Mouse (Mus musculus) frontal cortex, postnatal 10 days (tissue): ENCODE data around the gene Mllt6.
"Not testable (repeated sequence)": the region's sequence is repeated elsewhere in the genome, so short reads cannot be mapped to it uniquely, and the experiment has no call there.

Source experiments
- DNase-seq, 2 experiments: peaks; one replicate each; pipeline ENCODE4 v3.0.0; 2022; ENCODE audit warnings: low spot score in 2 of 2, mixed read lengths in 1 of 2

Gene Mllt6

DNA sequence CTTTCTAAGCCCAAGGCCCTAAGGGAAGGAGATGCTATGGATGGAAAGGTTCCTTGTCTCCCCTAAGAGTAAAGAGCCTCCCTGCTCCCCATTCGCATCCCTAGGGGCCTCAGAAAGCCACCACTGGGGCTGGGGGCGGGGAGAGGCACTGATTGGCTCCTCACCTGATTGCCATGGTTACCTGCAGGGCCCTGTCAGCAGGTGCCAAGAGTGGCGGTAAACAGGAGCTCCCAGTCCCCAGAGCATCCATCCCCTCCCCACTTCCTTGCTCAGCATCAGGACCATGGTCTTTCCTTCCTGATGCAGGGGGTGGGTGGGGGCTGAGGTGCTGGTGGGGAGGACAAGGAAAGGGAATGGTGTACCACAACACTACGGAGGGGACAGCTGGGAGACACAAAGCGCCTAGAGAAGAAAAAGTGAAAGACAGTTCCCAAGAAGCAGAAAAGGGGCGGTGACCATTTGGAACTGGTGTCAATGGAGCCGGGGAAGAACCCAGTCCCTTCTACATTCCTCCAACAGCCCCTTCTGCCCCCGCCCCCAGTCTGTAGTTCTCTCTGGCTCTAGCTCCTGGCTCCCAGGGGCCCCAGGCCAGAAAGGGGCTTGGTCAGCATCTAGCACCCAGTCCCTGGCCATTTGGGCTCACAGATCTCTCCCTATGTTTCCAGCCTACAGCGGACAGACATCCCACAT lies 32.6 kb downstream of the Mllt6 start:
- DNase-seq, result peak in 1 of 2 experiments; percentile 63

DNA sequence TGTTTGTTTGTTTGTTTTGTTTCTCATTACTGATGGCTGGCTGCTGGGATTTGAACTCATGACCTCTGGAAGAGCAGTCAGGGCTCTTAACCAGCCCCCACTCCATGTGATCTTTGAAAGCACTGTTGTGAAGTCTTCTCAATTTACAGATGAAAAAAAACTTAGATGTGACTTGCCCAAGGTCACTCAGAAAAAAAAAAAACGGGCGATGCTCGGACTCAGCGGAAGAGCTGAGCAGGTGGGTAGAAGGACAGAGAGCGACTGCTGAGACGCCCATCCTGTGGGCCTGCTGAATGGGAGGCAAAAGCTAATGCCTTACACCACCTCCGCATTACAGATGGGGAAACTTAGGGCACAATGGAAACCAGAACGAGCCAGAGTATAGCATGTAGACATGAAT lies 33.5 kb downstream of the Mllt6 start:
- DNase-seq, result no peak

DNA sequence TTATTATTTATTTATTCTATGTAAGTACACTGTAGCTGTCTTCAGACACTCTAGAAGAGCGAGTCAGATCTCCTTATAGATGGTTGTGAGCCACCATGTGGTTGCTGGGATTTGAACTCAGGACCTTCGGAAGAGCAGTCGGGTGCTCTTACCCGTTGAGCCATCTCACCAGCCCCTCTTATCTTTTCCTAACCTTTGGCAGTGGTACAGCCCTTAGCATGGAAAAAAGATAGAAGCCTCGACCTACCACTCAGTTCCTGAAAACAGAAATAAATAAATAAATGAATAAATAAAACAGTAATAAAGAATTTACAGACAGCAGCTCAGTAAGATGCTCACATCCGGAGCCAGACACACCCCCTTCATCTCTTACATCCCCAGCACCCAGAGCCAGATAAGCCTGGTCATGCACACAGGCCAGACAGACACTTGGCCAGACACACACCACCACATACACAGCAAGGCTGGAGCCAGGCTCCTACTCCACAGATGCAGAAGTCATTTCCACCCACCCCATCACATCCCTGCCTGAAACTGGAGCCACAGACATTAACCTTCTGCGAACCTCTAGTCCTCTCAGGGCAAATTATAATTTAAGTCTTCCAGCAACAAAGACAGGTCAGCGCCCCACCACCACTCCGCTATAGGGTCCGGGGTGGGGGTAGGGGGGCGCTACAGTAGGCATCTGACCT lies 34.1 kb downstream of the Mllt6 start:
- peak in 1 of 2 experiments; percentile 23 for DNase-seq

DNA sequence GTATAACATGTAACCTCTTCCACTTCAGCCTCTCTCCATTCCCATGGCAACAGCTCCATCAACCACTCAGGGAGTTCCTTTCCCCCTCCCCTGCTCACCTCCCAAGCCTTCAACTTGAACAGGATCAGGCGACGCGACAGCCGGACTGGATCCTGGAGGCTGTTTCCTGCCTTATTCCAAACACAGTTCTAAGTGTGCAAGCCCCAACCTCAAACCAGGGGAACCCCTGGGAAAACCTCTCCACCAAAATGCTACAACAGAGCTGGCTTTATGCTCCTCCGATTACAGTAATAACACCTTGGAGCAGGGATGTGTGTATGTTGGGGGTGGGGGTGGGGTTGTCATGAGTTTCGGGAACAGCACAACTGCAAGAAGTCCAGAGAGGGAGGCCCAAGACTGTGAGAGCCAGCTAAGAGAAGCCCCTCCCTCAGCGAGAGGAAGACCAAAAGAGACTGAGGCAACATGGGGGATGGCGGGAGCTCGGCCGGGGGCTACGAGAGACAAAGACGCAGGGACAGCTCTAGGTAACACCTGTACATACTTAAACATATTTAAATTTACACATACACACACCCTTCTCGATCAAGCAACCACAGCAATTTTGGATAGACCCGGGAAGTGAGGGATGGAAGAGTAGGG lies 34.8 kb downstream of the Mllt6 start:
- no peak for DNase-seq

DNA sequence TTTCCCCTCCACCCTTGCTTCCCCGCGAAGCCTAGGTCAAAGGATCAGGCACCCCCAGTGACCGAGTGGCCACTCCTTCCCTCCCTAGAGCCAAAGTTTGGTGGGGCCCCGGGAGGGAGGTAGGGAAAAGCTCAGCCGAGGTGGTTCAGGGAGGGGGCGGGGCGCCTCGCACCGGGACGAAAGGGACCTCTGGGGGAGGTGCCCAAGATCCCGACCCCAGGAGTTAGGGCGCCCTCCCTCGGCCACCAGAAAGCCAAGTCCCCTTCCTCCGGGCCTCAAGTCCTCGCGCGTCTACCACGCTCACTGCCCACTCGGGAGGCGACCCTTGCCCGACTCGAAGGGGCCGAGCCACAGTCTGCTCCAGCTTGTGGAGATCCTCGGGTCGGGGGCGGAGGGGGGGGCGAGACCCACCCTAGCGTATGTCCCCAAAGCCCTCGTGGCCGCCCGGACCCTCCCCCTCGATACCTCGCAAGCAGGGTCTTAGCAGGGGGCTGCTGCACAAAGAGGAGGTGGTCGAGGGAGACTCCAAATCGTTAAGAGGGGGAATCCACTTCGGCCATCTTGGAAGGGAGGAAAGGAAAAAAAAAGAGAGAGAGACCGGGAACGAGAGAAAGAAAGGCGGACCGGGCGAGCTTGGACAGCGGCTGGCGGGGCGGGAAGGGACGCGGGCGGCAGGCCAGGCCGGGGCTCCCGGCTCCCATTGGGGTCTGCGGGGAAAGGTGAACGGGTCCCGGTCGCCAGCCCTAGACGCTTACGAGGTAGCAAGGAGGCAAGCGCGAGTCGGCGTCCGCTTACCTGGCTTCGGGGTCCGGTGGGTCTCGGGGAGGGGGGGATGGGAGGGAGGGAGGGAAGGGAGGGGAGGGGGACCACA lies 35.8 kb downstream of the Mllt6 start:
- DNase-seq, result peak; percentile 64 to 68

DNA sequence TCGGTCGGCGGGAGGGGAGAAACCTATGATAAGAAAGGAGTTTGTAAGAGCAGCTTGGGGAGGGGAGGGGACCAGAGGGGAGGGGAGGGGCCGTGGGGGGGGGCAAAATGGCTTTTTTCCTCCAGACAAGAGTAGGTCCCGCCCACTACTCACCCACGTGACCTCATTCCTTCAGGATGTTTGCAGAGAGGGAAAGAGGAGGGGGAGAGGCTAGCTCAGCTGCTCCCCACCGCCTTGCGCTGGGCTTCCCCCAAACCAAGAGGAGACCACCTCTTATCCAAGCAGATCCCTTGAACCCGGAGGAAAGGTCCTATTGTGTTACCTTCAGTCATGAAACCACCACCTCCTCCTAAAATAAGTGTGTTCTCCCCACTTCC lies 36.4 kb downstream of the Mllt6 start:
- DNase-seq, result peak; percentile 88

DNA sequence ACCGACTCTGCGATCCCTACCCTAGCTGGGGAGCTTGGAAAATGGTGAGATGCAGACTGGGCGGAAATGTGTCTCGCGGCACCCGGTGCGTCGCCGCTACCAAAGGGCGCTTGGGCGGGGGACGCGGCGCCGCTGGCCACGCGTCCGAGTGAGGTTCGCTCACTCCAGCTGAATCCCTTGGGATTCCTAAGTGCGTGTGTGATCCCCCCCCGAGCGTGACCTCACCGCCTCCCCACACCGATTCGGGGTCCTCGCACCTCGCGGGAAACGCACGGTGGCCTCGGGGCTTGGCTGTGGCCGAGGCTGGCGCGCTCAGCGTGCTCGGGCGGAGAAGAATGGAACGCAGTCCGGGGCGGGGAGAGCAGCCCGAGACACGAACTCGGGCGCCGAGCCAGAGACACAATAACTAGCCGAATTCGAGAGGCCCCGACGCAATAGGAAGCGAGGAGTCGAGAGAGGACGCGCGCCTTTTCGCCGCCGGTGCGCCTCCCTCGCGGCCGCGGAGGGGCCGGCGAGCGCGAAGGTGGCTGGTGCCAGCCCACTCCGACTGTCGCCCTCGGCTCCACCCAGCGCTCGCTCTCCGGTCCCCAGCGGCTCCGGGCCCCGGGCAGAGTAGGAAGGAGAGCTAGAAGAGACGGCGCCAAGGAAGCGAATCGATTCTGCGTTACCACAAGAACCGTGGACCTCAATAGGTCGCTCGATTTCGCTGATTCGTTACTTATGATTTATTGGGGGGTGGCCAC lies 37.0 kb downstream of the Mllt6 start, which contains the start of gene Pcgf2:
Pcgf2 (minus strand) TSS at position 495 of the 743 bp plus-strand sequence.
- peak in 1 of 2 experiments; percentile 73 for DNase-seq

DNA sequence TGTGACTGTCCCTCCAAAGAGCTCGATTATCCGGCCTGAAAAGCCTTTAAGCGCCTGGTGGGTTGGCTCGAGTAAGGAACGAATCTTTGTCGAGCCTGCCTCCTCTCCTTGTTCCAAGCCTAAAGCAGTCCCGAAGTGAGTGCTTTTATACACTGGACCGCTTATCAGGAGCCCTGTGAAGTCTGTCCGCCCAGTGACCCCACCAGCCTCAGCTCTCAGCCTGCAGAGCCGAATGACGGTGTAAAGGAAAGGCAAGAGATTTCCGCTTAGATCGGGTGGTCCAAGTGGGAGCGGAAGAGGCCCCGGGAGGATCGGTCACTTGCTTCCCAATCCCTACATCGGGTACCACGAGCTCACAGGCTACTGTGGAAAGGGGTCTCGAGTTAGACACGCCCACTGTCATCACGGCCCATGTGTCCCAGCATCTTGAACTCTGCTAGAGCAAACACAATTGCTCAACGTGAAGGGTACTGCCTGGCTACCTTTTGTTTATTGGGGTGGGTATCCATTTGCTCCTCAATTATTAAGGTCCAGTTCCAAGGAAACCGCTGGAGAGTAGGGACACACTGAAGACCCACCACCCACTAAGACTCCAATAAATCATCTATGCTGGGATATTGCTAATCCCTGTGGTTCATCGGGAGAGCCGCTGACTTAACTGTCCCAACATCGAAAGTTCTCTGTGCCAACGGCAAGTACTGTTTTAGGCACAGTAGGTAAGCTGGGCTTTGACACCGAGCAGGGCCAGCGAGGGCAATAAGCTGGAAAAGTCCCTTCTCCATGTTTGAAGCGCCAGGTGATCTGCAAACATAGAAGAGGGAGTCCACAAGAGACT lies 37.7 kb downstream of the Mllt6 start:
- DNase-seq, result no peak

DNA sequence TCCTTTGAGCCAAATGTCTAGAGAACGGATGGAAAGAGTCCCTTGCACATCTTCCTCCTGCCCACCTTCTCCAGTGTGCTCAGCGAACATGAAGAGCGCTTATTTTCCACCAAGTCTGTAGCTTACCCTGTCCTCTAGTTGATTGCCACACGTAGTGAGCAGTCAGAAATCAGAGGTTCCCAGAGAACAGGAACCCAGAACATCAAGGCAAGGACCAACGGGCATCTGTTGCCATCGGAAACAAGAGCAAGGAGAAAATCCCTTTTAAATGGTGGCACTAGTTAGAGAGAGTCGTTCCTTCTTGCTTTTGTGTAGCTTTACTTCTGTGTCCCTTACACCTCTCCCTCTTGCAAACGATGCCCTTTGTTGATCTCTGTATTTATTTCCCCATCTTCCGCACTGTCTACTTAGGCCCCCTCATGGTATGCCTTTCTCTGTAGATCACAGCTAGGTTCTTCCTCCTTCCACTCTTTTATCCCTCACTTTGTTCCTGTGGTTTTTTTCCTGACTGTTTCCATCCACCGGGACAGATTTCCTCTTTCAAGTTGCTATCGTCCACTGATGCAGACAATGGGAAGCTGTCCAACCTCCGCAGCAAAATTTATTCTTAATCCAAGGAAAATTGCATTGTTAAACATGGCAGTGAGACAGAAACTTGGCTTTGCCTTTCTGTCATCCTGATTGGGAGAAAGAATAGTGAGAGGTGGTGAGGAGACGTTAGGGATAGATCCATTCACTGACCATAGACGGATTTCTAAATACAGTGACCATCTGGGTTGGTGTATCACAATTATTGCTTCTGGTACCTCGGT lies 38.6 kb downstream of the Mllt6 start:
- DNase-seq, result no peak

DNA sequence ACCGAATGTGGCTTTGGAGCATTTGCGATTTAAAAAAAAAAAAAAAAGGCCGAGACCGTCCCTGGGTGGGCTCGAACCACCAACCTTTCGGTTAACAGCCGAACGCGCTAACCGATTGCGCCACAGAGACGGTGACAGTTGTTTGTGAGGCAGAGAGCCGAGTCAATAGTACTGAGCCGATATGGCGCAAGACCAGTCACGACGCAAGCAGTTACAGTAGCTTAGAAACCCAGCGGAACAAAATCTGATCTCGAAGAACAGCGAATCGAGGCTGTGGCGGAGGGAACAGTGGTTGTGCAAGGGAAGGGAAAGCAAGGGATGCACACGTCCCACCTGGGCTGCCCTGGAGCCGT lies 39.2 kb downstream of the Mllt6 start:
- DNase-seq, result peak; percentile 77 to 88

DNA sequence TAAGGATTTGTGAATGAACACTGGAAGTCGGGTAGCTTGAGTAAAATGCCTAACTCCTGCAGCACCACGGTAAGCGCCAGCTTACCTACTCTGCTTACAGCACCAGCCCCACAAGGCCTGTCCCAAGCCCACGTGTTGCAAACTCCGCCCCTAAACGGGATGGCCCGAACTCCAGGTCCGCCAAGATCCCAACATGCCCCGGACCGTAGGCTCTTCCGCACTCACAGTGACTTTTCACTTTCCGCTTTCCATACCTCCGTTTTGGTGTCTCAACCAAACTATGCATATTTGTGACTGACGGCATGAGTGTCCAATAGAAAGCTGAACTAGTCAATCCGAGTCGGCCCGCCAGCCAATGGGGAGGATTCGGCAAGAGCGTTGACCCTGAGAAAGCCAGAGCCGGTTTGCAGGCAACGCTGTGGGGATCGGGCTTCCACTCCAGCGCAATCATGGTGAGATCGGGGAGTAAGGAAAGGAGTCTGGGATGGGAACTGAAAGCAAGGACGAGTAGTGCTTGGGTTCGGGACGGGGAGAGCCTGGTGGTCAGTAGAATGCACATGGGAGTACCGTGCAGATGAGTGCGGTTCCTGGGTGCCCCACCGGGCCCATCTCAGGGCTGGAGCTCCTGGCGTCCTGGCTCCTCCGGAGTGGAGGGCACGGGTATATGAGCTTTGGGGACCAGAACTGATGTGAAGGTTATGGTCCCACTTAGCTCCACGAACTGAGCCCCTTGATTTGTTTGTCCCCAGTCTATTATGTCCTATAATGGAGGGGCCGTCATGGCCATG lies 40.0 kb downstream of the Mllt6 start, which contains the start of gene Psmb3:
Psmb3 (plus strand) TSS at position 361 of the 788 bp plus-strand sequence.
- DNase-seq, result peak; percentile 99

DNA sequence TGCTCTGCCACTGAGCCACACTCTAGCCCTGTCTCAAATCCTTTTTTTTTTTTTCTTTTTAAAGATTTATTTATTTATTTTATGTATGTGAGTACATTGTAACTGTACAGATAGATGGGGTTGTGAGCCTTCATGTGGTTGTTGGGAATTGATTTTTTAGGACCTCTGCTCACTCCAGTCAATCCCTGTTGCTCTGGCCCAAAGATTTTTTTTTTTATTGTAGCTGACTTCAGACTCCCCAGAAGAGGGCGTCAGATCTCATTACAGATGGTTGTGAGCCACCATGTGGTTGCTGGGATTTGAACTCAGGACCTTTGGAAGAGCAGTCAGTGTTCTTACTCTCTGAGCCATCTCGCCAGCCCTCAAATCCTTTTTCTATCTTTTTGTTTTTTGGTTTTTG lies 46.9 kb downstream of the Mllt6 start:
- DNase-seq, result not testable (repeated sequence)

DNA sequence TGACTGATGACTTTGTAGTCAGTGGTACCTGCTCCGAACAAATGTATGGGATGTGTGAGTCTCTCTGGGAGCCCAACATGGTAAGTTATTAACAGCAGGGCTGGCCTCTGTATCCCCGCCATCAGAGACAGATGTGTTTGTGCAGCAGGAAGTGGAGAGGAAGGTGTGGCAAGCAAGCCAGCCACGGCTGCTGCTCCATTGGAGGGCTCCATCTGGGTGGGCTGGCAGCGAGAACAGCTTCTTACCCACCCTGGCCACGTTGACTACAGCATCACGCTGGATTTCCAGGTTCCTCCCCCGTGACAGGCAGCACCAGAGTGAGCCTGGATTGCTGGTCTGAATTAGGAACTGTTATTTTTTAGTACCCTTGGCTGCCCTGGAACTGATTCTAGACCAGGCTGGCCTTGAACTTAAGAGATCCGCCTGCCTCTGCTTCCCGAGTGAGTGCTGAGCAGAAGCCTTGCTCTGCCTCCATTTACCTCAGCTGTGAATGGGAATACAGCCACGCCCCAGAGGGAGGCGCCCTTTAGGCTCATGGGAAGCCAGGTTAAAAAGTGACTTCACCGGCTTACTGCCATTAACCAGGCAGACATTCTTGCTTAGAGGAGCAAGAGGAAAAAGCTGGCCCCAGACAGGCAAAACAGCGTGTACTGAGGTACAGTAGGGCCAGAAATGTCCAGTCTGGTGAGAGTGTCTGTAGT lies 48.1 kb downstream of the Mllt6 start:
- no peak for DNase-seq

DNA sequence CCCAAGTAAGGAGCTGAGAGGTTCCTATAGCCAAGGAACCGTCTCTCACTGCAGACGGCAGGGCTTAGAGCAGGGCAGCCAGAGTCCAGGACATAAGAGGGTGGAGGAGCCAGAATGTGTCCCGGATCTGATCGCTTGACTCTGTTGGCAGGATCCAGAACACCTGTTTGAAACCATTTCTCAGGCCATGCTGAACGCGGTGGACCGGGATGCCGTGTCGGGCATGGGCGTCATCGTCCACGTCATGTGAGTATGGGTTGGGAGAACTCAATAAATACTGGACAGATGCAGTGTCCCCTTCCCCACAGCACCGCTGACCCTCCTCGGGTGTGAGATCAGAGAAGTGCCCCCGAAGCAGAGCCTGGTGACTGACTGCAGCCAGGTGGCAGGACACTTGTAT lies 49.1 kb downstream of the Mllt6 start:
- DNase-seq, result no peak

DNA sequence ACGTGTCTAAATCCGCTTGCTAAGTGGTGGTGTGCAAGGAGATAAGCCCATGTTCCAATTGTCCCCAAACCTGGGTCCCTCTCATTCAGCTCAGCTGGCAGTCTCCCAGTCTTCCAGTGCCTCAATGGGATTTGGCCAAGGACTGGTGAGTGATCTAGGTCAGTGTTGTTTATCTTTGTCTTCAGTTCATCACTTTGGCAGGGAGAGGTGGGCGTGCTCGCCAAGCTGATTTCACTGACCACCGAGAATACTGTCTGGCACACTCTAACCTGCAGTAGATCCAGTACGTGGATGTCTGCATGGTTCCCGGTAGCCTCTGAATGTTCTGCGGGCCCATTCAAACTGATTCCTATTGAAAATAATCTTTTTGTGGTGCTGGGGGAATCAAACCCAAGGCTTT lies 50.7 kb downstream of the Mllt6 start:
- DNase-seq, result no peak

DNA sequence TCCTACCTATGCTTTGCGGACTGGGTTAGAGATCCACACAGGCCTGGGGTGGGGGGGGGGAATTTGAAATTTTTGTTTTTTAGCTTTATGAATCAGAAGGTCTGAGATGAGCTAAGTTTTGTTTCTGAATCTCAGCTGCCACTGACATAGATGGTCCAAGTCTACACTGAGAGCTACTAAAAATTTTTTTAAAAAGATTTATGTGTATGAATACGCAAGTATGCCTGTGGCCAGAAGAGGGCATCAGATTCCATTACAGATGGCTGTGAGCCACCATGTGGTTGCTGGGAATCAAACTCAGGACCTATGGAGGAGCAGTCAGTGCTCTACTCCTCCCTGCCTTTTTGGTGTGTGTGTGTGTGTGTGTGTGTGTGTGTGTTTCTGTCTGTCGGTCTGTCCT lies 51.1 kb downstream of the Mllt6 start:
- no peak for DNase-seq

DNA sequence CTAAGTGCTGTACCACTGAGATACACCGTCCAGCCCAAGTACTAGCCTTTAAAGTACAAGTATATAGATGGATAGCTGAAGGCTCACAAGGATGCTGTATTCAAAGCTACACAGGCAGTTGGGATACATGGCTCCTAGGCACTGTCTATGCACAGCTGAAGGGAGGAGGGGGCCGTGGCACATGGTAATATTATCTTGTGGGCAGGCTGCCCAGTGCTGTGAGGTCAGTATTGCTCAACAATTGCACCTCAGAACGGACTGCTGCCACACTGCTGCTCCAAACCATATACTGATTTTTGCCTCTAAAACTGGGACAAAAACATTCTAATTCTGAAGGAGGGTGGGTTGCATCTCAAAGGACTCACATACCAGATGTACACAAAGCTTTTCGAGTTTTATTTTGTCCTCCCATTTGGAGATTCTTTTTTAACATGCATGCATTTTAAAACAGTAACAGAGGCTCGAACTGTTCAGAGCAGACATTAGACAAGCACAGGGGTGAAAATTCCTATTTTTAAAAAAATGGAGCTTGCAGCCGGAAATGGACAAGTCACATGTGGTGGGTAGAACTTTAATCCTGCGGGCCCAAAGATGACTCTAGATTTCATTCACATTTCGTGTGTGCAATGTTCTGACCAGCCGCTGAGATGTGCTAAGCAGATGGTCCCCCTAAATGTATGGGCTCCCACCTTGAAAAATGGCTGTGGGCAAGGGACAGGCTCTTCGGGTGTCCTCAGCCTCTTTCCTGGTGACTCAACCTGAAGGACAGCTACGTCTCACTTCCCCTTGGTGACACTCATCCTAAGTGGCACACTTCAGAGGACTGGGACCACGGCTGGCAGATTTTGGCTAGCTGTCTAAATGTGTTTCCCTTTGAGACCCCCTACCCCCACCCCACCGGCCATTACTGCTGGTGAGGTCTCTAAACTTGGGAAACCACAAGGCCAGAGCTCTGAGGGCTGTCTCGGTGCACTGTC lies 51.9 kb downstream of the Mllt6 start:
- no peak for DNase-seq
